Mouse (Mus musculus): Measurements from ENCODE around the gene D10Wsu102e.

DNA sequence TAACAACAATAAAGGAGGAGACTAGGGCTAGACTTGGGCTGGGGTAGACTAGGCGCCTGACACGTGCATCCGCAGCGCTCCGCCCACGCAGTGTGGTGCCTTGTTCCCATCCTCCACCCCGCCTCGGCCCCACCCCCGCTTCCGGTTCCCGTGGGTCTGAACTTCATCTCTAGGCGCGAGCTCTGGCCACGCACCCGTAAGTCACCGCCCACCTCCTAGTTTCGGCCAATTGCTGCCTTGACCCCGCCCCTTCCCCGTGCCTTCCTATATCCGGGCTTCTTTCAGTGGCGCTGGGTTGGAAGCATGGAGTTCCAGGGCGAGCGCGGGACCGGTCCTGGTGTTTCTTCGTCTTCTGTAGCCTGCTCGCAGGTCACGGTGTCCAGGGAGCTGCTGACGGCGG is at the start of gene D10Wsu102e:
- no peak for TF ChIP-seq CTCF (conservative IDR thresholded peaks at IDR 0.05; ENCODE audit: low read length)
- TF ChIP-seq NANOG (IDR thresholded peaks at IDR 0.05; ENCODE audit: borderline replicate concordance, low read length): no peak
- no peak for TF ChIP-seq POU5F1 (IDR thresholded peaks at IDR 0.05; ENCODE audit: borderline replicate concordance, low read length)
